Mouse (Mus musculus): ENCODE results near the gene Prpf38b.

- TF ChIP-seq CTCF (IDR thresholded peaks at IDR 0.05; ENCODE audit: low read depth) = no peak
- no peak for TF ChIP-seq EP300 (IDR thresholded peaks at IDR 0.05; ENCODE audit: low read depth)
Measured at GRCm38 (mm10) chr3:108860786-108861185, 50.7 kb downstream of the Prpf38b start.
